Mouse (Mus musculus) cortical plate, adult 2 months (tissue): ENCODE results near the gene Aqp7.

Experiments
- CTCF ChIP-seq: fragments of 200-500 bp; IDR thresholded peaks from 2 replicates; pipeline ENCODE4 v1.5.1; 2011; ENCODE audit warnings: mild to moderate bottlenecking, control low read depth, low read length; ENCODE audit not compliant: insufficient read depth; ENCODE audit errors: extremely low read depth
- POLR2A ChIP-seq: fragments of 200-500 bp; IDR thresholded peaks from 2 replicates; pipeline ENCODE4 v1.6.1; 2011; ENCODE audit warnings: mild to moderate bottlenecking, low read length, control low read depth; ENCODE audit not compliant: insufficient read depth; ENCODE audit errors: extremely low read depth

GRCm38 (mm10) chr4:41045288-41045687 lies 2.7 kb downstream of the Aqp7 start:
- no peak for TF ChIP-seq POLR2A
- TF ChIP-seq CTCF, result no peak
